Mouse (Mus musculus): ENCODE measurements at regions not wholly inside any gene's neighbourhood (a gene's known extent, or its start where the extent isn't known, plus 50 kb on each side); places are given as distances from the start of the nearest gene placed in this dataset.

DNA sequence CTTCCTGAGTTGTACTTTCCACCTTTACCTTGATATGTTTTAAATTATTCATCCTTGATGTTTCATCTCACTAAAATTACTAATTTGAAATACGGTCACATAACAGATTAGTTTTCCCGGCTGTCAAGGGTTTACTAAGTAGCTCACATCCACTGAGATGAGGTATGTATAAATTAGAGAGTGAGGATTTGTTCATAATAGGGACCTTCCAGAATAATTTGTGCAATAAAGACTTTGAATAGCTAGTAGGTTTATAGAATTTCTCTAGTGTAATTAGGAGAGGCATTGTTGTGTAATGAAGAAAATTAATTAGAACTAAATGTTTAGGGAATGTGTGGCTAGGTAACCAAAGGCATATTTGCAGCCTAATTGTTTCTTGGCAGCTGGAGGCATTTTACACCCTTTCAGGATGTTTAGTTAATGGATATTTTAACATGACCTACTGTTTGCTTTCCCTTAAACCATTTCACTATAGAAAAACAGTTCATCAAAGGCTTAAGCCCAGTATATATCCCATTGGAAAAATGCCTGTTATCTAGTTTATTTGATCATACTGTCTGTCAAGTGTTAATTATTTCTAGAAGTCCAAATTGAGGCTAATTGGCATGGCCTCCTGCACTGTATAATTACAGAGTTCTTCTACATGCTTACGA is 70.8 kb downstream of the Mat2b start:
- DNase-seq (ENCODE audit: low read depth, low spot score), result no peak

DNA sequence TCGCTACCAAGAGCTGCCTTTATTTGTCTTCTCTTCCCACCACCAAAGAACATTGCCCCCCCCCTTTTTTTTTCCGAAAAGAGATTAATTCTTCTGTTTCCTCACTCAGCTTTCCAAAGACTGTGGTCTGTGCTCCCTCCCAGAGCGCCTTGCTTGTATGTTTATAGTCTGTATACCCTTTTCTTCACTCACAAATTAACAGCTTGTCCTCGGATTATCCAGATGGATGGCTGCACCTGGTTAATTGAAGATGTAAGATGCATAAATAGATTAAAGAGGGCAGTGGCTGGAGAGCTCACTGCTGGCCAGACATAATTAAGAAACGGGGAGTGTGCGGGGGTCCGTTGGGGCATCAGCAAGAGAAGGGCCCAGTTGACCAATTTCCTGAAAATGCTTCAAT is 75.0 kb downstream of the Mat2b start:
- DNase-seq (ENCODE audit: low read depth, low spot score), result no peak

DNA sequence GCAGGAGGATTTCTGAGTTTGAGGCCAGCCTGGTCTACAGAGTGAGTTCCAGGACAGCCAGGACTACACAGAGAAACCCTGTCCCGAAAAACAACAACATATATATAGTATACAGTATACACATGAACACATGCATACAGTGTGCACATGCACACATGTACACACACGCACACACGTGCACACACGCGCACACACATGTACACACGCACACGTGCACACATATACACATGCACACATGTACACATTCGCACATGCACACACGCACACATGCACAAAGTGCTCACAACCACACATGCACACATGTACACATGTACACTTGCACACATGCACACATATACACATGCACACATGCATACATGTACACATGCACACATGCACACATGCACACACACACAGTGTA is 92.0 kb downstream of the Mat2b start:
- DNase-seq (ENCODE audit: low read depth, low spot score), result no peak

DNA sequence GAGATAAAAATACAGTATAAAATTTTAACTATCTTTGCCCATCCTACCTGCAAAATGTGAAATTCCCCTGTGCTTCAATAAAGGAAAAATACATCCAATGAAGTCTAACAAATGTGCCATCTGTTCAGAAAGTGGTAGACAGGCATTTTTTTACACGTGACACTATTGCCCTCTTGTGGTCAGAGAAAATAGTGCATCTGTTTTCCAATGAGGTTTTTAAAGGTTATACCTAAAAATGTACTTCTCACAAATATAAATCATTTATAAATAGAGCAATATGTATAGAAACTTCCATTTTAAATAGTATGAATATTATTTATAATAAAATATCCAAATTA is 93.5 kb downstream of the Mat2b start:
- peak; percentile 45 for DNase-seq (ENCODE audit: low read depth, low spot score)

DNA sequence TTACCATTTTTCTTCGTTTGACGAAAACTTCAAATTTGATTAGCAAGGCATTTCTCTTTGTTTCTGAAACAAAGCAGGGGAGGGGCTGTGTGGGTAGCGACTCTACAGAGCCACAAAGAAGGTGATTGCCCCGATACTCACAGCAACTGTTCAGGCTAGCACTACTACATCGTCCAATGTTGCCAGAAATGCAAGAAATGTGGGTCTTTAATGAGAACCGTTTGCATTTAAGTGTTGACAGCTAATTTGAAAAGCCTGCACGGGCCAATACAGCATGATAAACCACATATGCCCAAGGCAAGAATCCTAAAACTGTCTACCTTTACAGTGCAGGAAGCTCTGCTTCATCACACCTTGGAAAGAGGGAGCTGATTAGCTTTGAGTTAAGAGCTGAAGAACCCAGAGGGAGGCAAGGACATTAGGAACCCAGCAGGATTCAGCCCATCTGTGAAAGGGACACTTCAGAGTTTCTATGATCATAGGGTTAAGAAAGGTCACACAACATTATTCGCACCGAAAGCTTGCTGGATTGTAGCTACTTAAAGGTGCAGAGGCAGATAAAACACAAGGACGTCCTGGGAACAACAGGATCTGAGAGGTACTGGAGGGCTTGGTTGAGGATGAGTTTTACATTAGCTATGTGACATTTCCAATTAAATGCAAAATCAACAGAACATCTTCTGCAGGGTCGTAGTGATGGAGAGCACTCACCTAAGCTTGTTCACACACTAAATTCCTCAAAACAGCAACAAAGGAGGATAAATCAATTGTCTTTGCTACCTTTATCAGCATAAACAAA is 94.0 kb downstream of the Mat2b start:
- DNase-seq (ENCODE audit: low read depth, low spot score), result no peak

DNA sequence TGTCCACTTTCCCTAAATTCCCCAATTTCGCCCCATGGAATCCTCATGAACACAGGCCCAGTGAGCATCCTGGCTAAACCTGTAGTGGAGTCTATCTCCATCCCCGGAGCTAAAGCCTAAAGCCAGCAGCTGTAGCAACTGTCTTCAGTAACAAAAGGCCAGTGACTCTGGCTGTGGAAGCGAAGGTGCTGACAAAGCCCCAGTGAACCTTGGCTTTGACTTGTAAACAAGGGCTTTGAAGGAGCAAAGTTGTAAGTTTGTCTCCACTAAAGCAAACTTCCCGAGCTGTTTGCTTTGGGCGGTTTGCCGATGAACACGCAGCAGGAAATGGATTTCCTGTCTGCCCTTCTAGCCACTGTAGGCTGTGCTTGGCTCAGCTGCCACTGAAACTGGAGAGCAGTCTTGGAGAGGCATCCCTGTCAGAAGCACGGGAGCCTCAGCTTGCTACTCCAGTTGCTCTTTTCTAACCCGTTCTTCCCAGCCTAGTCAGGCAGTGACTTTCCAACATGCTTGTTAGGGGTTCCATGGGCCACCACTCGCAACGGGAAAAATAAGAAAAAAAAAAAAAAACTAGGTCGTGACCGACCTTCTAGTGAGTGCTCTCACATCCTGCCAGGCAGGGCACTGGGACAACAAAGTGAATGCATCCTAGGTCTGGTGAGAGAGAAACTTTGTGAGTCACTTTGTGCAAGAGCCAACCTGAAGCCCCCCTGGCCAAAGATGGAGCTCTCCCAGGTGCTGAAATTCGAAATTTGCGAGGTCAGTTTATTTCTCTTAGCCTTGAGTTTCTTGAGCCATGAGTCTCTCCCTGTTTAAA is 94.8 kb downstream of the Mat2b start:
- peak; percentile 72 for DNase-seq (ENCODE audit: low read depth, low spot score)

DNA sequence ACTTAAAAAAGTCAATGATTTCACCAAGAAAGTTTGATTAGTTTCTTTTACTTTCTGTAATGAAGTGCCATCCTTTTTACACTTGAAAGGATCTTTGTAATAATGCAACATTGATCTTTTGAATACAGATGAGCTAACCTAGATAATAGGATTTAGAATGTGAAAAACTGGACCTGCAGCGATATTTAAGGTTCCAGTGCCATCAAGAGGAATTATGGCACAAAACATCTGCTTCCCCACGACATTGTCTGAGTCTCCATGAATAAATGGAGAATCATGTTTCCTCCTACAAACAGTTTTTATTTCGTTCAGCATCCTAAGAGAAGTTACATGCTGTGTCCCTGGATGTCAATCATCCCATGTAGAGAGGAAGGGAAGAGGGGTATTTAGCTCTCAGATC is 98.7 kb downstream of the Mat2b start:
- no peak for DNase-seq (ENCODE audit: low read depth, low spot score)

DNA sequence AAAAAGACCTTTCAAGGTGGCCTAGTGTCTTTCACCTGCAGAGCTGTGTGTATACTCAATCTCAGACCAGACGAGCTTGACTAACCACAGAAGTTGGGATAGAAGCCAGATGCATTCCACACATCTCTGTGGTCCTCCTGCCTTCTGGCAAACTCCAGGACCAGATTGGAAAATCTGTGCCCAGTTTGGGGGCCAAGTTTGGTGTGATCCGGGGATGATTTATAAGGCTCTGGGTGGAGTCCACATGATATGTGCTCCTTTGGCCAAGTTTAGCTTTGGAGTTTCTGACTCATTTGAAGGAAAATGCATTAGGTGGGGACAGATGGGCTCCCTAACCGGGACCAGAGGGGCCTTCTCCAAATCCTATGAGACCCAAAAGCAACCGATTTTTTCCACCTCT is 102.9 kb downstream of the Mat2b start:
- no peak for DNase-seq (ENCODE audit: low read depth, low spot score)

DNA sequence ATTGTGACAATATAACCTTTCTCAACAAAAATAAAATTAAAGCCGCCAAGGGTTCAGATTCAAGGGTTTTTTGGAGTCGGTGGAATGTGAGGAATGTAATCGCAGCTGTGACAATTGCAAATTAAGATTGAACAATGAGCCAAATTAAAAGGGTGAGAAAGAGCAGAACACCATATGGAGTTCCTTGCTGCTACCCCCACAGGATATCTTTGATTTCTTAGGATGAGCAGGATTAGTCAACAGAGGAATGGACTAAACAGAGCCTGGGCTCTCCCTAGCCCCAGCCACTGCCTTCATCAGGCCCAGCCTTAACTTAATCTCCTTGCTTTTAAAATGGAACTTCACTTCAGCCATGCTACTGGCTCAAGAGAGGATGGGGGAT is 121.3 kb downstream of the Mat2b start:
- DNase-seq (ENCODE audit: low read depth, low spot score), result peak; percentile 53

DNA sequence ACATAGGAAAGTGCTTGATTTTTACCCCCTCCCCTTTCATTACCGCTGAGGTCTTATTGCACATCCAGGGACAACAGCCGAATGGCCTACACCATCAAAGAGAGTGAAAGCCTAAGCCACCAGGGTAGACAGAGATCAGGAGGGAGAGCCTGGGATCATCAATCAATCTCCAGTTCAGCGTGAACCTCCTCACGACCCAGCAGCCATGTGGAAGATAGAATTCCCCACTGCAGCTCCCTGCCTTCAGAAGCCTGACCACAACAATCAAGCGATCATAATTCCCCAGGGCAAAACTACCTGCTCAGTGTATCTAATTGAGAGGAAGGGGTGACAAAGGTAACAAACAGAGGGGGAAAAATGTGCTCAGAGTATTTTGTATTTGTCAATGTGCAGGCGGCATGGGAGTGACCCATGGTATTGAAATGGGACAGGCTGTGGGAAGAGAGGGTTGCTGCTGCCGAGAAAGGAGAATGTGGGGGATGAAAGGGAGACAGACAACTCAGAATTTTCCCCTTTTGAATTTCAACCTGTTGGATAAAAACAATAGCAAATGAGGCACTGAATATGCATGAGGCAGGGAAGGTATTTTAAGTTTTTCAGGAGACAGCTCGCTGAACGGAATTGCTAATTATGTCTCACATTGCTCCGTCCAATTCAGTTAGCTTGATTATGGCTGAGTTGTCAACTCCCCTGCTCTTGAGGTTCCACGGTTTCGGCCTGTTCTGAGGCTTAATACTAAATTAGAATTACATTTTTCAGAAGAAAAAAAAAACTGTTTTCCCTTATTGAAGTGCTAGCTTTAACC is 121.8 kb downstream of the Mat2b start:
- DNase-seq (ENCODE audit: low read depth, low spot score), result peak; percentile 44

DNA sequence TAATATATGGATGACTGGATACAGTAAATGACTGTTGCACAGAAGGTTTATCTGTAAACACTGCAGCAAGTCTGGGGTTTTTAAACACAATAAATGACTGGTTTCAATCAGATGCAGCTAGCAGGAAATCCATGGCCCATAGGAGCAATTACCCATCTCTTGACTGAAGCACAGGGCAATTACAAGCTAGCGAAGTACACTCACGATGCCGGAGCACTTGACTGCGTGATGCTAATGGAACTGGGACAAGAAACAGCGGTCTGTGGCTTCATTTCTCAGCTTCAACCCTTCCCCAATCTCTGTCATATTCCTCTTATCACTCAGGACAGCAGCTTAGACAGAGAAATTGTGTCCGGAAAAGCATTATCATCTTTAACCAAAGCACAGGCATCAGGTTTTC is 132.1 kb downstream of the Mat2b start:
- DNase-seq (ENCODE audit: low read depth, low spot score), result no peak

DNA sequence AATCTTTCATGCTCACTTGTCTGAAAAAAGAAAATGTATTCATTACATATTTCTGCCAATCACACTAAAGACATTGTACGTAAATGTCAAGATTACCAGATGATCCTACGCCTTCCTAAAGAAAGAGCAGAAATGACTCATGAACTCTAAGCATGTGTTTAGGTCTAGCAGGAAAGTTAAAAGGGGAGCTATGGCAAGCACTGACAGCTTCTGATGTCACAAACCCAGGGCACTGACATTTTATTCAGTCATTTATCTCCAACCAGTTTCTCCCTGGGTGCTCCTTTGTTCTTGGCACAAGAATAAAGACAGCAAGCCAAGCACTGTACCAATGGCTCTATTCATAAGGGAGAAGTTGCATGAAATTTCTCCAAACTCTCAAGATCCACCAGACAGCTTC is 133.0 kb downstream of the Mat2b start:
- DNase-seq (ENCODE audit: low read depth, low spot score), result no peak

DNA sequence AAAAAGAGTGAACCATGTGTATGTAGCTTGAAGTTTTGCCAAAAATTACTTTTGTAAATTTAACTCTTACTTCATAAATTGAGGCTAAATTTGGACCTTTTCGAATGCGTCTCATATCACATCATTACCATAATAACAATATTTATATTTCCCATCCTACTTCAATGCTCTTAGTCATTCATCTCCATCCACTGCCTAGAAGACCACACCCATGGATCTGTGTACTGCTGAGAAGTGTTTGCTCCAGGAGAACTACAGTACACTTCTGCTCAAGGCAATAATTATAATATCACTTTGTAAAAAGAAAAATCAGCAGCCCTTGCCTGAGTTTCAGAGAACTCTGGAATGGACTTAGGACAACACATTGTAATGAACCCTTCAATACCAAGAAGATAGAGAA is 133.6 kb downstream of the Mat2b start:
- DNase-seq (ENCODE audit: low read depth, low spot score), result no peak

DNA sequence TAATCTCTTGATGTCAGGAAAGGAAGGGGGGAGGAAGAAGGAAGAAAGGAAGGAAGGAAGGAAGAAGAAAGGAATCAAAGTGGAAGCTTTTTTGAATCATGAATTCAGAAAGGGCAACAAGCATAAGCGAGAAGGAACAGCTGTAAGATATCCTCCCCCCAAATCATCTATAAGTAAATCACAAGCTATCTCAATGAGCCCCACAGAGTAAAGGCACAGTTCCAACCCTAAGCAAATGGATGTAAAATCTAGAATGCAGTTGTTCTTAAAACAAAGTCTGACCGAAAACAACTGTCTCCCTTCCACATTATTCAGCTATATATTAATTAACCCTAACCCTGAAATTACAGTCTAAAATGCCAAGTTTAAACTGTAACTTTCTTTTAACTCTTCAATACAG is 136.5 kb downstream of the Mat2b start:
- DNase-seq (ENCODE audit: low read depth, low spot score), result no peak

DNA sequence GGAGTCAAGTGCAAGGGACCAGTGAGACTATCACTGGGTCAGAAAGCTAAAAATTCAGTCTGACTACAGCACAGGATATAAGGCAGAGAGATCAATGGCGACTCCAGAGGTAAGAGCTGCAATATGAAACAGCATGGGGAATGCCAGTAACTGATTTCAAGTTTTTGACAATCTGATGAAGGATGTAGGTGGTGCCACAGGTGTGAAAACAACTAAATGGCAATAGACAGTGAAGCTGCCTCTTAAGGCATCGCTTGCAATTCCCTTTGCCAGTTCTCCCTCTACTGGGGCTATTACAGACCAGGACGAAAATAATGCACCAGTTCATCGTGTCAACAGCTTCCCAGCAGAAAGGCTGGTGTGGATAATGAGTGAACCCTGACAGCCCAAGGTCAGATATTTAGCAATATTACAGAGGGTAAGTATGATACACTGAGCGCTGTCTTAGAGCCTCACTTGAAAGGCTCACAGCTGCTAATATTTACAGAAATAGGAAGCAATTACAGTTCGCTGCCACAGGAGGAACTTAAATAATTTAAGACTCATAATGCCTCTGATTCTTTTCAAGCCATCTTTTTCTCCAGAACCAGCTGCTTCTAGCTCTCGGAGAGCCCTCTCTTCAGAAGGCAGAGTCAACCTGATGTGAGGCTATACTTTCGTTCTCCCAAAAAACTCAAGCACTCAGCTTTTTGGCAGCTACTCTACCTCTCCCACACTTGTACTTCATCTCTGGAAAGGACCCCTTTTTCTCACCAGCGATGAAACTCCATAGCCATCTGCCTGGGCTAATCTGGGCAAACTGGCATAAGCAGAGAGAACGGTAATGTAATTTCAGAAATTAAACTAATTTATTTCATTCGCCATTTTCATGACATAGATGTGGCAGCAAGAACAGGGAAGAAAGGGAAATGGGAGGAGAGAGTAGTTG is 139.9 kb downstream of the Mat2b start:
- no peak for DNase-seq (ENCODE audit: low read depth, low spot score)

DNA sequence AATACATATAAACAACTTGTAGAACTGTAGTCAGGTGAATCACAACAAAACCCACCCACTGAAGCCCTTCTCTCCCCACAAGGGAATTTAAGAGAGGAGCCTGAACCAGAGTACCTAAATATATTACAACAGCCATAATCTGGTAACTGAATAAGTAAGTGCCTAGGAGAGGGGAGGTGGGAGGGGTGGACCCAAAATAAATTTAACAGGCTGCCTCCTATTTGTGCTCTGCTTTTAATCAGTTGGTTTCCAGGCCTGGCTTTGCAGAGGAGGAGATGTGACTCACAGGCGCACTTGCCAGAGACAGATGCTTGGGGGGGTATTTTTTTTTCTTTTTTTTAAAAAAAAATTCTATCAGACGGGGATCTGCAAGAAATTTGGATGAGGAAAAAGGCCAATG is 142.9 kb downstream of the Mat2b start:
- no peak for DNase-seq (ENCODE audit: low read depth, low spot score)

DNA sequence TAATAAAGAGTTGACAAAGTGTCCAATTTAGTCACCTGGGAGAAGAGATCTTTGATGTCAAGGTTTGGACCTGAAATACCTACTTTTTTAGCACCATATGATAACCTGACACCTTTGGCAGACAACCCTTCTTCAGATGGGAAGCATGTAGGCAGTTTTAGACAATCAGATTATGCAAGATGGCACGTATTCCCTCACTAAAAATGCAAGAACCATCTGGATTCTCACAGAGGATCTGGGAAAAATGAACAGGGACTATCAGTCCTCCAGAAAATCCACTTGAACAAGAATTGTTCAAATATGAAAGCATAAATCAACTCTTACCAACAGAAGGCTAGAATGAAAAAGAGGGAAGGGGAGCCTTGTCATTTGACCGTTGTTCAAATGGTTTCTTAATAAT is 148.4 kb downstream of the Mat2b start:
- DNase-seq (ENCODE audit: low read depth, low spot score), result no peak

DNA sequence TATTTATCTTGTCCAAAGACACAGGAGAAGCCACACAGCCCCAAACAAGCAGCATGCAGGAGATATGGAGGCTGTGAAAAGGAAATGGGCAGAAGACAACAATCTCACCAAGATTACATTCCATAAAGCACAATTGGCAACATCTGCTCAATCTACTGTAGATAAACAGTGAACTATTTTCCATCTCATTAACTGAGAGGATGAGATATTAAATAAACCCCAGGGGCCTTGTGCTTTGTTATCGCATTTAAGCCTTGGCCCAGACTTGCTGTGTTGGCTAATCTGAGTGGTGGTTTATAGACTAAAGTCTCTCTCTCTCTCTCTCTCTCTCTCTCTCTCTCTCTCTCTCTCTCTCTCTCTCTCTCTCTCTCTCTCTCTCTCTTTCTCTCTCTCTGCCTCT is 149.5 kb downstream of the Mat2b start:
- no peak for DNase-seq (ENCODE audit: low read depth, low spot score)

DNA sequence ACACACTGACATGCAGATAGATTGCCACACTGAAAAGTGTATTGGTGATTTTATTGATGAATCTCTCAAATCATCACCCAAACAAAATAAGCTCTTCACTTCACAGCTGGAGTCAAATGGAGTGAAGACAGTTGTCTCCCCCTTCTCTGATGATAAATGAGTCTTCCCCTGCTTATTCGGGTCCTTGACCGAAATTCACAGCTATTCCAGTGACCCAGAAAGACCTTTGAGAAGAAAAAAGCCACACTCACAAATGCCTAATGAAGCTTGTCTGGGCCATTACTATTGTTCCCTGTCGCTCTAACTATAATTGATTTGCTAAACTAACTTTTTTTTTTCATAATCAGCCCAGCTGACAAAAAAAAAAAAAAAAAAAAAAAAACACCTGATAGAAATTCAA is 154.8 kb downstream of the Mat2b start:
- no peak for DNase-seq (ENCODE audit: low read depth, low spot score)

DNA sequence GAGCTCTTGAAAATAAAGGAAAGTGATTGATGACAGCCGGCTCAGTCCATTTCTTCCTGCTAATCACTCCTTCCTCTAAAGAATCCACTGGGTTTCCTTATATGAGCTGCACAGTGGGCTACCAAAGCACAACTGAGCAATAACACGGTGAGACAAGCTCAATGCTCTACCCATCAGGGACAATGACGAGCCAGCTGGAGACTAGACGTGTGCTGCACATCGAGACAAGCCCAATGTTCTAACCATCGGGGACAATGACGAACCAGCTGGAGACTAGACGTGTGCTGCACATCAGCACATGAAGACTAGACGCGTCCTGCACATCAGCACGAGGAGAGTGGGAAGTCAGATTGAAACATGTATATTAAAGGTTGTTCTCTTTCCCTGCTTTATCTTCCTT is 155.2 kb downstream of the Mat2b start:
- peak; percentile 6 for DNase-seq (ENCODE audit: low read depth, low spot score)

DNA sequence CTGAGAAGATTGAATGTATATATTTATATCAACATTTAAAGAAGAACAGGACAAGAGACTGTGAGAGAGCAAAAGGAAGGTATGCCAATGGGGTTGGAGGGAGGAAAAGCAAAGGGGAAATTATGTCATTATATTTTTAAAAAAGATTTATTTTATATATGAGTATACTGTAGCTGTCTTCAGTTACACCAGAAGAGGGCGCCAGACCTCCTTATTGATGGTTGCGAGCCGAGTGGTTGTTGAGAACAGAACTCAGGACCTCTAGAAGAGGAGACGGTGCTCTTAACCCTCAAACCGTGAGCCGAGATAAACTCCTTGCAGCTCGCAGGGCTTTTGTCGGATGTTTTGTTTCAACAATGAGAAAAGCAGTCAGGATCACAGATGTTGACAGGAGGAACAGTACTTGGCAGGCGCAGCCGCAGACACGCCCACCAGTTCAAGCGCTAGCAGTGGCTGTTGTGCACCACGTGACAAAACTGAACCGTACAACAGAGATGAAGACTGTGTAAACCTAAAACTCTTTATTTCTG is 158.7 kb downstream of the Mat2b start:
- peak; percentile 79 for DNase-seq (ENCODE audit: low read depth, low spot score)
